Mouse (Mus musculus): ENCODE results near the gene Camk1d. TPM values are rescaled to one million over a fixed set of nuclear protein-coding genes. Genes with fewer than 3 reads are reported as not detected.

Camk1d gene
- total and polyA plus RNA-seq, 2 experiments from 2014 or later, result 1.1 to 2.2 TPM

DNA sequence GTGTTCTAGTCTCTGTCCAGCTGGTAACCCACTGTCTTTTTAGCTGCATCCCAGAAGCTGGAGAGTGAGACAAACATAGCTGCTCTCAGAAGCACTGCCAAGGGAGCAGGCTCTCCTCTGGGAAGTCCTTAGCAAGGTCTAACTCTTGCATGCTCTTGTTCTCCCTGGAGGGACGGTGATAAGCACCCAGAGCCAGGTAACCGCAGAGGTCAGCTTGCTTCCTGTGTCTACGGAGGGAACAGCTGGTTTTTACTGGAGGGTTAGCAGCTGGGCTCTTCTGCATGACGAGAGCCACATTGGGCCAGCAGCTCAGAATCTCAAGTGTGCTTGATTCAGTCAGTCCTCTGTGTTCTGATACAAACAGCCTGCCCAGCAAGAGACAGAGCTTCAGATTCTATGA lies 425.7 kb downstream of the Camk1d start:
- H3K9ac ChIP-seq (replicated peaks; ENCODE audit: low read depth, low read length), result no peak overlapping the region
- H3K9me3 ChIP-seq (replicated peaks; ENCODE audit: control insufficient read depth, low read length), result no peaks in the 10 kb centered on the region
- DNase-seq (ENCODE audit: low spot score) (no peak), ATAC-seq (ENCODE audit: insufficient read depth, low read depth) (no peak)
- H3K4me1 ChIP-seq (ENCODE audit: control insufficient read depth, insufficient read depth), result no peaks in the 10 kb centered on the region
- H3K36me3 ChIP-seq (replicated peaks; ENCODE audit: control insufficient read depth, insufficient read depth, low read length), result no peaks in the 10 kb centered on the region
- TF ChIP-seq EP300 (IDR thresholded peaks at IDR 0.05; ENCODE audit: low read depth), result no peak
- TF ChIP-seq CTCF (IDR thresholded peaks at IDR 0.05; ENCODE audit: low read depth), result no peak
- H3K27me3 ChIP-seq (ENCODE audit: control insufficient read depth, insufficient read depth, low read length), result no peaks in the 10 kb centered on the region
- no peak overlapping the region for H3K27ac ChIP-seq (ENCODE audit: low read depth)
- no peak overlapping the region for H3K4me3 ChIP-seq (ENCODE audit: low read depth, low read length)
- no peak overlapping the region for H3K4me2 ChIP-seq (ENCODE audit: low read depth, low read length)
- 50% methylated on average over 4 of the region's 4 CpGs for WGBS

DNA sequence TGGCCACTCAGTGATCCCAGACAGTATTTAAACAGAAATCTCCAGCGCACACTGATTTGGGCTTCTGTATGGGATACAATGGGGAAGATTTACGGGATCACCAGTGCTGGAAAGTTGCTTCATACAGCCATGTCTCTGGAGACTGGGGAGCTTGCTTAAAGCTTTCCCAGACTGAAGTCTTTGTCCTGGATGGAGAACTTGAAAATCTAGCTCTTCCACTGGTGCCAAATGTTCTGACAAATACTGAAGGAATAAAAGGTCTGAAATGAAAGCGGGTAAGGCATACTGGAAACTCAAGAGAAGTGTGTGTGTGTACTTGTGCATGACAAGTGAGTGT lies 427.3 kb downstream of the Camk1d start:
- Histone ChIP-seq H3K27ac (ENCODE audit: low read depth) (no peak overlapping the region), H3K4me1 (ENCODE audit: control insufficient read depth, insufficient read depth) (no peaks in the 10 kb centered on the region), H3K4me2 (ENCODE audit: low read depth, low read length) (no peak overlapping the region), H3K36me3 (replicated peaks; ENCODE audit: control insufficient read depth, insufficient read depth, low read length) (no peaks in the 10 kb centered on the region), H3K9ac (replicated peaks; ENCODE audit: low read depth, low read length) (no peak overlapping the region), H3K9me3 (replicated peaks; ENCODE audit: control insufficient read depth, low read length) (no peaks in the 10 kb centered on the region), H3K27me3 (ENCODE audit: control insufficient read depth, insufficient read depth, low read length) (no peaks in the 10 kb centered on the region), H3K4me3 (ENCODE audit: low read depth, low read length) (no peak overlapping the region)
- TF ChIP-seq EP300 (IDR thresholded peaks at IDR 0.05; ENCODE audit: low read depth) (no peak), CTCF (IDR thresholded peaks at IDR 0.05; ENCODE audit: low read depth) (no peak)
- DNase-seq (ENCODE audit: low spot score) (no peak), ATAC-seq (ENCODE audit: insufficient read depth, low read depth) (no peak)
- 78% methylated on average over 3 of the region's 3 CpGs for WGBS

DNA sequence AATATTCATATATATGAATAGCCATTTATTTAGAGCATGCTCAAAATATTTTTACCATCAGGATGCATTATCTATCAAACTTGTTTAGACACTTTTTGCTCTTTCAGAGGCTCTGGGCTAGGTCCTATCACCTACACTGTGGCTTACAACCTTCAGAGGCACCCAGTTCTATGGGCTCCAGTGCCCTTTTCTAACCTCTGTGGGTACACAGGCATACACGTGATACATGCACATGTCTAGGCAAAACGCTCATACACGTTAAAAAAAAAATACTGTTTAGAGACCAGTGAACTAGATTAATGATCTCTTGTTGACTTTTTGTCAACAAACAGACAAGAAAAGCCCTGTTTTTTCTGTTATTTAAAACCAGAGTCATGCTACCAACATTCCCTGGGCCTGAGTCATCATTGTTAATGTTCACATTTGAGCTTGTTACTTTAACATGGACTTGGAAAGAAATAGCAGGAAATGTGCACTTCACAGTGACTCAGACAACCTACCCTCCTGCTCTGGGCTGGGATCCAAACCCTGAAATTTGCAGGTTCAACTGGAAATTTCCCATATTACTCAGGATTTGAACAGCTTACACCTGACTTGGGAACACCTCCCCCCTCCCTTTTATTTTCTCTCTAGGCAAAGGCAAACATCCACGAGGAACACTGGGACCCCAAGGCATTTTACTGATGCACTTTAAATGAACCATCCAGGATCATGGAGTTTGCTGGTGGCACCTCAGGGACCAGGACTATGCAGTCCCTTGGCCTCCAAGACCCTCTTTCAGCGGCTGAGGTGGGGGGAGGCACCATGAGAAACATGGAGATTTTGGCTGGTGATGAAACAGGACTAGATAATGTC lies 427.9 kb downstream of the Camk1d start:
- Histone ChIP-seq H3K27me3 (ENCODE audit: control insufficient read depth, insufficient read depth, low read length) (no peaks in the 10 kb centered on the region), H3K27ac (ENCODE audit: low read depth) (no peak overlapping the region), H3K9ac (replicated peaks; ENCODE audit: low read depth, low read length) (no peak overlapping the region), H3K4me3 (ENCODE audit: low read depth, low read length) (no peak overlapping the region), H3K9me3 (replicated peaks; ENCODE audit: control insufficient read depth, low read length) (no peaks in the 10 kb centered on the region), H3K36me3 (replicated peaks; ENCODE audit: control insufficient read depth, insufficient read depth, low read length) (no peaks in the 10 kb centered on the region), H3K4me1 (ENCODE audit: control insufficient read depth, insufficient read depth) (no peaks in the 10 kb centered on the region), H3K4me2 (ENCODE audit: low read depth, low read length) (no peak overlapping the region)
- WGBS, result 49% methylated on average over 5 of the region's 5 CpGs
- ATAC-seq (ENCODE audit: insufficient read depth, low read depth) (no peak), DNase-seq (ENCODE audit: low spot score) (peak; percentile 24)
- TF ChIP-seq EP300 (IDR thresholded peaks at IDR 0.05; ENCODE audit: low read depth), result no peak
- no peak for TF ChIP-seq CTCF (IDR thresholded peaks at IDR 0.05; ENCODE audit: low read depth)

DNA sequence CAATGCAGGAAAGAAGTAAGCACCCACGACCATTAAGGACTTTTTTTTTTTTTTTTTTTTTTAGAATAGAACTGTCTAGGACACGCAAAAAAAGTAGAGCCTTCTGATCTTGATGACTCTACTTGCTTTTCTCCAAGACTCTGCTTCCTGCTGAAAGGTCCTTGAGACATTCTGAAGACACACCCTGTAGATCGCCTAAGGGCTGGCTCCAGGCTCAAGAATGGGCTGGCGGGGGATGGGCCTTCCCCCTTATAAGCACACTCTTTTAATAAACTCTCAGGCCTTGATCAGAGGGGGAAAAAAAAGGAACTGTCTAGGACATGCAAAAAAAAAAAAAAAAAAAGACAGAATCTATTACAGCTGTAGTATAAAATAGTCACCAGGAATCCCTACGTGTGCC lies 430.0 kb downstream of the Camk1d start:
- Histone ChIP-seq H3K27me3 (ENCODE audit: control insufficient read depth, insufficient read depth, low read length) (no peaks in the 10 kb centered on the region), H3K4me3 (ENCODE audit: low read depth, low read length) (no peak overlapping the region), H3K27ac (ENCODE audit: low read depth) (no peak overlapping the region), H3K9ac (replicated peaks; ENCODE audit: low read depth, low read length) (no peak overlapping the region), H3K9me3 (replicated peaks; ENCODE audit: control insufficient read depth, low read length) (no peaks in the 10 kb centered on the region), H3K36me3 (replicated peaks; ENCODE audit: control insufficient read depth, insufficient read depth, low read length) (no peaks in the 10 kb centered on the region), H3K4me1 (ENCODE audit: control insufficient read depth, insufficient read depth) (no peaks in the 10 kb centered on the region), H3K4me2 (ENCODE audit: low read depth, low read length) (no peak overlapping the region)
- ATAC-seq (ENCODE audit: insufficient read depth, low read depth), result no peak
- WGBS, result 77% methylated on average over 5 of the region's 5 CpGs
- no peak for DNase-seq (ENCODE audit: low spot score)
- TF ChIP-seq EP300 (IDR thresholded peaks at IDR 0.05; ENCODE audit: low read depth) (no peak), CTCF (IDR thresholded peaks at IDR 0.05; ENCODE audit: low read depth) (no peak)

DNA sequence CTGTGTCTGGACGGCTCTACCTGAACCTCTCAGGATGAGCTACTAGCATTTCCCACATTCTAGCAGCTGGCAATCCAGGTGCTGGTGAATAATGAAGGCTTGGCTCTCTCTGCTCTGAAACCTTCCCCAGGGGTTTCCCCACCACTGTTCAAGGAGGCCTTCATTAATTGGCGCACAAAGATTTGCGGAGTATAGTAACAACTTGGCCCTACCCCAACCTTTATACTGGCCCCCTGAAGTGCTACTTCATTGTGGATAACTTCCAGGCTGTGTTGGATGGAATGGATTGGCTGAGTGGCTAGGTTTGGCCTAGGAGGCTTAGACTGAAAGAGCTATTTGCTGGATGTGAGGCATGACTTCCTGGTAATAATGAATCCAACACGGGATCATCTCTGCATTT lies 431.7 kb downstream of the Camk1d start:
- no peak overlapping the region for H3K27ac ChIP-seq (ENCODE audit: low read depth)
- no peaks in the 10 kb centered on the region for H3K9me3 ChIP-seq (replicated peaks; ENCODE audit: control insufficient read depth, low read length)
- H3K9ac ChIP-seq (replicated peaks; ENCODE audit: low read depth, low read length), result no peak overlapping the region
- H3K4me1 ChIP-seq (ENCODE audit: control insufficient read depth, insufficient read depth), result no peaks in the 10 kb centered on the region
- 84% methylated on average over 4 of the region's 4 CpGs for WGBS
- no peaks in the 10 kb centered on the region for H3K27me3 ChIP-seq (ENCODE audit: control insufficient read depth, insufficient read depth, low read length)
- DNase-seq (ENCODE audit: low spot score), result no peak
- no peak for TF ChIP-seq EP300 (IDR thresholded peaks at IDR 0.05; ENCODE audit: low read depth)
- TF ChIP-seq CTCF (IDR thresholded peaks at IDR 0.05; ENCODE audit: low read depth), result no peak
- ATAC-seq (ENCODE audit: insufficient read depth, low read depth), result no peak
- H3K4me3 ChIP-seq (ENCODE audit: low read depth, low read length), result no peak overlapping the region
- no peaks in the 10 kb centered on the region for H3K36me3 ChIP-seq (replicated peaks; ENCODE audit: control insufficient read depth, insufficient read depth, low read length)
- no peak overlapping the region for H3K4me2 ChIP-seq (ENCODE audit: low read depth, low read length)

DNA sequence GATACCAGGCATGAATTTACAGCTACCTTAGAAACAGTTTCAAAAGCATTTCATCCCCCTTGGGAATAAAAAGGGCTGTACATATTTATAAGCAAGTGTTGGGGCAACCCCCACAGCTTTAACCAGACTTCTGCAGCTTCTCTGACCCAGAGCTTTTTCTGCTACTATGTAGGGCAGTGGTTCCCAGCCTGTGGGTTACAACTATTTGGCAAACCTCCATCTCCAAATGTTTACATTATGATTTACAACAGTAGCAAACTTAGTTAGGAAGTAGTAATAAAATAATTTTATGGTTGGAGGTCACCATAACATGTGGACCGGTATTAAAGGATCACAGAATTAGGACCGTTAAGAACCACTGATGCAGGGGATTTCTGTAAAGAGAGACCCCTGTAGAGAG lies 446.3 kb downstream of the Camk1d start:
- no peak overlapping the region for H3K4me2 ChIP-seq (ENCODE audit: low read depth, low read length)
- ATAC-seq (ENCODE audit: insufficient read depth, low read depth), result no peak
- no peak for DNase-seq (ENCODE audit: low spot score)
- H3K27me3 ChIP-seq (ENCODE audit: control insufficient read depth, insufficient read depth, low read length), result no peaks in the 10 kb centered on the region
- no peaks in the 10 kb centered on the region for H3K4me1 ChIP-seq (ENCODE audit: control insufficient read depth, insufficient read depth)
- no peak overlapping the region for H3K27ac ChIP-seq (ENCODE audit: low read depth)
- no peak overlapping the region for H3K9ac ChIP-seq (replicated peaks; ENCODE audit: low read depth, low read length)
- no peaks in the 10 kb centered on the region for H3K36me3 ChIP-seq (replicated peaks; ENCODE audit: control insufficient read depth, insufficient read depth, low read length)
- 77% methylated on average over 2 of the region's 2 CpGs for WGBS
- H3K9me3 ChIP-seq (replicated peaks; ENCODE audit: control insufficient read depth, low read length), result no peaks in the 10 kb centered on the region
- H3K4me3 ChIP-seq (ENCODE audit: low read depth, low read length), result no peak overlapping the region
- TF ChIP-seq CTCF (IDR thresholded peaks at IDR 0.05; ENCODE audit: low read depth), result no peak
- no peak for TF ChIP-seq EP300 (IDR thresholded peaks at IDR 0.05; ENCODE audit: low read depth)

Data from heart, postnatal 0 days (tissue).